Comparison of ENCODE assay signal across 13 mouse cellular contexts in the genomic region with DNA sequence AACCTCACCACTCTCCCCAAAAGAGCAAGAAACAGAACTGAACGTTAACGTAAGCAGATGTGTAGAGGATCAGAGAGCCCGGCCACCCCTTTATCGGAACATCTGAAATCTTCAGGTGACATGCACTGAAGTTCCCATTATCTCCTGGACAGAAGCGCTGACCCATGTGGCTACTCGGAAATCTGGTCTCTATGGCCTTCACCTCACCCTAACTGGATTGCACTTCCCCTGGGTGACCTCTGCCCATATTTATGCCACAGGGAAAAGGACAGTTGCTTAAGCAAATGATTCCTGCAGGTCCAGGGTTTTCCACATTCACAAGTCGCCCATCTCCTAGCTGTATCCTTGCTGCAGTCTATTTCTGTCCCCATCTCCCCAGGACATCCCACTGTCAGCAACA.
"Had no signal": no experiment of that assay in that cellular context is flagged by ENCODE, and none has a peak within 500 bp of the region (broad histone marks: within the 10 kb centered on the region; RNA-seq: fewer than 3 reads in every experiment).

No protein-coding gene starts in this region.

- H3K4me3 ChIP-seq: layer of hippocampus, adult 2 months; limb, embryonic 13.5 days; midbrain, embryonic 12.5 days; myocyte; neural tube, embryonic 15.5 days had no signal

- H3K36me3 ChIP-seq: midbrain, embryonic 12.5 days; neural tube, embryonic 15.5 days had no signal

- H3K9me3 ChIP-seq: limb, embryonic 13.5 days; midbrain, embryonic 12.5 days; neural tube, embryonic 15.5 days had no signal

- H3K9ac ChIP-seq: limb, embryonic 13.5 days; liver, embryonic 14.5 days; midbrain, embryonic 12.5 days; neural tube, embryonic 15.5 days had no signal

- DNase-seq: kidney, postnatal 10 days; kidney, postnatal 4 days; left cerebral cortex, postnatal 4 days; lung, adult 18-20 months; right cerebral cortex, adult 18-20 months; right cerebral cortex, postnatal 25 days; thymus, postnatal 36 days had no signal

- H3K4me2 ChIP-seq: limb, embryonic 13.5 days; midbrain, embryonic 12.5 days; neural tube, embryonic 15.5 days had no signal

- H3K27me3 ChIP-seq: limb, embryonic 13.5 days; midbrain, embryonic 12.5 days; neural tube, embryonic 15.5 days had no signal

- H3K27ac ChIP-seq: layer of hippocampus, adult 2 months; limb, embryonic 13.5 days; liver, embryonic 14.5 days; midbrain, embryonic 12.5 days; neural tube, embryonic 15.5 days had no signal
